Mouse (Mus musculus) intestine, embryonic 16.5 days (tissue): ENCODE measurements at regions not wholly inside any gene's neighbourhood (a gene's known extent, or its start where the extent isn't known, plus 50 kb on each side); places are given as distances from the start of the nearest gene placed in this dataset.

Source experiments
- ATAC-seq: fragments of 200-750 bp; cut with Nextera tagmentation; 2 replicates; pipeline ENCODE4 v1.8.0; 2017; ENCODE audit warnings: moderate TSS enrichment, moderate library complexity
- H3K27ac ChIP-seq: fragments of 300-500 bp; sonication (generic); 2 replicates; pipeline ENCODE4 v1.5.1; 2014; ENCODE audit warnings: mild to moderate bottlenecking, low read length
- H3K27me3 ChIP-seq: fragments of 300-500 bp; sonication (generic); replicated peaks from 2 replicates; pipeline ENCODE4 v1.6.1; 2014; ENCODE audit warnings: low read length, control low read depth, mixed read lengths; ENCODE audit not compliant: control insufficient read depth, insufficient read depth
- H3K36me3 ChIP-seq: fragments of 300-500 bp; sonication (generic); 2 replicates; pipeline ENCODE4 v1.6.1; 2014; ENCODE audit warnings: low read length, control low read depth; ENCODE audit not compliant: control insufficient read depth, insufficient read depth
- H3K4me1 ChIP-seq: fragments of 300-500 bp; sonication (generic); 2 replicates; pipeline ENCODE4 v1.6.1; 2014; ENCODE audit warnings: low read length, control low read depth, mixed read lengths; ENCODE audit not compliant: control insufficient read depth, insufficient read depth
- H3K4me2 ChIP-seq: fragments of 300-500 bp; sonication (generic); 2 replicates; pipeline ENCODE4 v1.6.1; 2014; ENCODE audit warnings: low read depth, low read length, control low read depth
- H3K4me3 ChIP-seq: fragments of 300-500 bp; sonication (generic); 2 replicates; pipeline ENCODE4 v1.5.1; 2014; ENCODE audit warnings: mild to moderate bottlenecking, low read length
- H3K9ac ChIP-seq: fragments of 300-500 bp; sonication (generic); 2 replicates; pipeline ENCODE4 v1.6.1; 2014; ENCODE audit warnings: low read depth, low read length
- H3K9me3 ChIP-seq: fragments of 300-500 bp; sonication (generic); 2 replicates; pipeline ENCODE4 v1.6.1; 2016; ENCODE audit warnings: low read length, control low read depth; ENCODE audit not compliant: control insufficient read depth
- WGBS: fragments of 180-500 bp; shearing (Covaris S2); extraction: QIAGEN DNeasy Blood & Tissue Kit; methylation state at CpG from one replicate; pipeline ENCODE4 v1.1.7; 2014; 5-methylcytosine and 5-hydroxymethylcytosine counted together

GRCm38 (mm10) chr3:157717313-157717921 lies 150.7 kb downstream of the Ptger3 start:
- H3K36me3 ChIP-seq = no peaks in the 10 kb centered on the region
- H3K4me3 ChIP-seq = no peak overlapping the region
- H3K4me2 ChIP-seq = no peak overlapping the region
- no peak overlapping the region for H3K9ac ChIP-seq
- H3K27ac ChIP-seq = no peak overlapping the region
- no peaks in the 10 kb centered on the region for H3K9me3 ChIP-seq
- ATAC-seq = peak; percentile 48; the same call in 1 of the 2 replicates
- H3K4me1 ChIP-seq = no peaks in the 10 kb centered on the region
- 18% methylated on average over 7 of the region's 7 CpGs for WGBS
- H3K27me3 ChIP-seq = no peaks in the 10 kb centered on the region

GRCm38 (mm10) chr3:157714023-157714422 lies 147.3 kb downstream of the Ptger3 start:
- Histone ChIP-seq H3K36me3 (no peaks in the 10 kb centered on the region), H3K4me2 (no peak overlapping the region), H3K27me3 (no peaks in the 10 kb centered on the region), H3K4me3 (no peak overlapping the region), H3K9me3 (no peaks in the 10 kb centered on the region), H3K4me1 (no peaks in the 10 kb centered on the region), H3K27ac (no peak overlapping the region), H3K9ac (no peak overlapping the region)
- ATAC-seq = no peak
- 81% methylated on average over 3 of the region's 3 CpGs for WGBS

DNA sequence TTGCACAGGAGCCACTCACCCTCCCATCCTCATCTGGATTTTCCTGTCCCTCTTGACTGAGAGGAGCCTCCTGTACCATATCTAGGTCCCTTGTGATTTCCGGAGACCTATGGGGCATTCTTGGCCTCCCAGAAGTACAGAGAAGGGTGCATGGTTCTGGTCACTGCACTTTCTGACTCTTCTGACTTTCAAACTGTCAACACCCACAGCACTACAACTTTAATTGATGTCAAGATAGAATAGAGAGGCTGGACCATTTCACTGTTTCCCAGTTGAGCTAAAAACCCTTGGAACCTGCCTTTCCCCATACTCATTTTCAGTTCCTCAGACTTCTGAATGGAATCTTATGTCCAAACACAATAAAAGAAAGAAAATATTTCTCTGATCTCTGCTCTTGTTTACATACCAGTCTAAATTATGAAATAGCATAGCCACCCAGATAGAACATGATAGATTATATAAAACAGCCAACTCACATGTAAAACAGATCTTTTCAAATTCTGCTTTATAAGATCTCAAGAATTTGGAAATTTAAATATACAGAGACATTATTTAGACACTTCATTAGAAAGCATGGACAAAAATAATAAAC lies 144.2 kb downstream of the Ptger3 start:
- no peaks in the 10 kb centered on the region for H3K4me1 ChIP-seq
- WGBS = 83% methylated on average over 1 of the region's 1 CpGs

GRCm38 (mm10) chr3:157699961-157700360 lies 133.3 kb downstream of the Ptger3 start:
- no peak for ATAC-seq

More for the DNA sequence above, 144.2 kb downstream of the Ptger3 start:
- ATAC-seq = no peak
- H3K36me3 ChIP-seq = no peaks in the 10 kb centered on the region
- H3K27me3 ChIP-seq = no peaks in the 10 kb centered on the region
- H3K27ac ChIP-seq = no peak overlapping the region
- no peaks in the 10 kb centered on the region for H3K9me3 ChIP-seq
- no peak overlapping the region for H3K9ac ChIP-seq
- H3K4me2 ChIP-seq = no peak overlapping the region
- no peak overlapping the region for H3K4me3 ChIP-seq

GRCm38 (mm10) chr3:157698529-157698928 lies 131.8 kb downstream of the Ptger3 start:
- Histone ChIP-seq H3K9ac (no peak overlapping the region), H3K9me3 (no peaks in the 10 kb centered on the region), H3K4me3 (no peak overlapping the region), H3K36me3 (no peaks in the 10 kb centered on the region), H3K4me1 (no peaks in the 10 kb centered on the region), H3K27ac (no peak overlapping the region), H3K4me2 (no peak overlapping the region), H3K27me3 (no peaks in the 10 kb centered on the region)
- 77% methylated on average over 5 of the region's 5 CpGs for WGBS
- ATAC-seq = no peak

More at GRCm38 (mm10) chr3:157699961-157700360, 133.3 kb downstream of the Ptger3 start:
- Histone ChIP-seq H3K4me2 (no peak overlapping the region), H3K4me3 (no peak overlapping the region), H3K9me3 (no peaks in the 10 kb centered on the region), H3K4me1 (no peaks in the 10 kb centered on the region), H3K9ac (no peak overlapping the region), H3K27ac (no peak overlapping the region), H3K36me3 (no peaks in the 10 kb centered on the region), H3K27me3 (no peaks in the 10 kb centered on the region)

- no peaks in the 10 kb centered on the region for H3K4me1 ChIP-seq
- H3K4me2 ChIP-seq = no peak overlapping the region
- H3K27ac ChIP-seq = no peak overlapping the region
- no peak overlapping the region for H3K4me3 ChIP-seq
- 67% methylated on average over 19 of the region's 19 CpGs for WGBS
- H3K27me3 ChIP-seq = no peaks in the 10 kb centered on the region
- ATAC-seq = no peak
- H3K36me3 ChIP-seq = no peaks in the 10 kb centered on the region
- H3K9me3 ChIP-seq = no peaks in the 10 kb centered on the region
- no peak overlapping the region for H3K9ac ChIP-seq
Measured at GRCm38 (mm10) chr3:157695128-157696075, 128.7 kb downstream of the Ptger3 start.
